Mouse (Mus musculus) gastrocnemius, adult 18-20 months (tissue): ENCODE data around the gene Gm9821. TPM values are rescaled to one million over a fixed set of nuclear protein-coding genes. Genes with fewer than 3 reads are reported as not detected.

Experiments
- microRNA-seq: library from miRNA; unstranded; fragments of <30 nt; microRNA quantifications from one replicate; pipeline ENCODE4 v1.2.0, GENCODE M21; 2021
- total RNA-seq, 2 experiments: library from RNA; stranded (reverse); gene quantifications; 2 replicates each; pipeline ENCODE4 v1.2.3; 2021

Gm9821 gene
- total RNA-seq, 2 experiments from 2014 or later, result not detected

Small RNA genes within 50 kb of the gene (microRNA-seq; reads per million reads assigned to microRNA genes)
- not detected for gene Mir6999

Other genes with a start within 250 kb of the Gm9821 start
- gene Atg13, start 235.1 kb upstream of the Gm9821 start, total RNA-seq, result 10 to 100 TPM; 33.6 to 37.8 TPM
- gene Harbi1, start 234.9 kb upstream of the Gm9821 start, total RNA-seq, result 1 to 10 TPM; 5.4 to 6.2 TPM
- gene Ambra1, start 215.6 kb upstream of the Gm9821 start, total RNA-seq, result 10 to 100 TPM; 14.3 to 17.0 TPM
- gene Chrm4, start 18.5 kb upstream of the Gm9821 start, total RNA-seq, result not detected
- 1 to 10 TPM in 1 of 2 experiments, under 1 TPM in 1; 0.82 to 1.7 TPM for gene Mdk, start 13.4 kb upstream of the Gm9821 start, total RNA-seq
- gene Dgkz, start 30.2 kb downstream of the Gm9821 start, total RNA-seq, result 10 to 100 TPM; 29.0 to 32.7 TPM
- gene Creb3l1, start 78.8 kb downstream of the Gm9821 start, total RNA-seq, result 1 to 10 TPM; 3.0 to 4.5 TPM
- gene Phf21a, start 147.4 kb downstream of the Gm9821 start, total RNA-seq, result 10 to 100 TPM; 21.5 to 25.4 TPM